ENCODE assay signal across 14 mouse cellular contexts in genomic region chr2:126897511-126897910, GRCm38 (mm10). TPM values are rescaled to one million over a fixed set of nuclear protein-coding genes. Genes with fewer than 3 reads are reported as not detected.
DNase-seq lines count a peak whose midpoint lies in the region; ATAC-seq lines count a peak whose summit lies in the region.
"Had no signal": no experiment of that assay in that cellular context is flagged by ENCODE, and none has a peak within 500 bp of the region (broad histone marks: within the 10 kb centered on the region; RNA-seq: fewer than 3 reads in every experiment).

No protein-coding gene starts in this region.

- peaks cover 5% of the 10 kb centered on the region; the same call in 1 of the 2 replicates for H3K36me3 ChIP-seq in heart, embryonic 11.5 days (ENCODE audit: control insufficient read depth, insufficient read depth, low read length)

- no peaks in the 10 kb centered on the region for H3K27me3 ChIP-seq in heart, embryonic 11.5 days (ENCODE audit: control insufficient read depth, insufficient read depth, low read length)
- H3K27me3 ChIP-seq: Patski had no signal

- H3K4me3 ChIP-seq in heart, embryonic 11.5 days (ENCODE audit: low read depth, low read length): no peak overlapping the region

- intact Hi-C loops in gastrocnemius, postnatal 14 days (cut with DNase I; ENCODE audit: low total_unique reads): no loop called here
- intact Hi-C loops in heart, postnatal 36 days (cut with DNase I): loop anchor here (1.0 kb wide), 1 partner anchor 21 kb away; the partner anchor contains the start of gene Trpm7

- H3K27ac ChIP-seq in heart, embryonic 11.5 days (ENCODE audit: low read depth, low read length): peak overlapping the region; percentile 54

- DNase-seq in gastrocnemius, postnatal 25 days: peak; percentile 16
- DNase-seq in gastrocnemius, postnatal 14 days: no peak
- peak; percentile 25 to 38 for DNase-seq in heart, postnatal 36 days
- peak; percentile 16 for DNase-seq in kidney, postnatal 10 days
- DNase-seq in cerebellum, adult 9-10 months: no peak
- DNase-seq in cerebellum, adult 11 months: no peak
- no peak for DNase-seq in spleen, postnatal 10 days (ENCODE audit: low spot score in 2 of 2)
- DNase-seq: cerebellum, adult 11-12 months; liver; lung, embryonic 14.5 days; right cerebral cortex, postnatal 14 days had no signal

- ATAC-seq in heart, embryonic 11.5 days (replicated peaks; ENCODE audit: insufficient number of reproducible peaks, low FRiP score, low TSS enrichment): no peak
- ATAC-seq: midbrain, embryonic 16.5 days; Patski had no signal

- 68% methylated on average over 9 of the region's 9 CpGs for WGBS in heart, embryonic 11.5 days (ENCODE audit: insufficient replicate concordance)

- H3K9ac ChIP-seq in heart, embryonic 11.5 days (ENCODE audit: low read depth, low read length): no peak overlapping the region
- H3K9ac ChIP-seq: lung, embryonic 14.5 days had no signal

- no peak overlapping the region for H3K4me2 ChIP-seq in heart, embryonic 11.5 days
- H3K4me2 ChIP-seq: lung, embryonic 14.5 days had no signal

- no peaks in the 10 kb centered on the region for H3K9me3 ChIP-seq in heart, embryonic 11.5 days (replicated peaks; ENCODE audit: control insufficient read depth, low read length)

- no peaks in the 10 kb centered on the region for H3K4me1 ChIP-seq in heart, embryonic 11.5 days (ENCODE audit: control insufficient read depth, insufficient read depth, low read length)

RNA-seq across cellular contexts. Expression of gene Trpm7, which starts 21.5 kb away (rescaled TPM):
- 10 to 100 TPM; 21.7 to 23.5 TPM for total RNA-seq in gastrocnemius, postnatal 25 days (2021)
- total RNA-seq in gastrocnemius, postnatal 14 days (2021): 10 to 100 TPM; 22.1 to 24.2 TPM
- polyA plus RNA-seq in heart, embryonic 11.5 days (2014; fragmentation: Nextera tagmentation; extraction: Ambion mirVana): 39.4 and 49.9 TPM in 2 replicates
- 10 to 100 TPM; 27.7 to 38.4 TPM for total RNA-seq in heart, postnatal 36 days (2021)

RNA-seq across cellular contexts. Expression of gene Sppl2a, which starts 35.5 kb away (rescaled TPM):
- 10 to 100 TPM; 58.6 TPM for total RNA-seq in gastrocnemius, postnatal 25 days (2021)
- total RNA-seq in gastrocnemius, postnatal 14 days (2021): 10 to 100 TPM; 45.9 to 49.0 TPM
- 32.1 and 36.4 TPM in 2 replicates for polyA plus RNA-seq in heart, embryonic 11.5 days (2014; fragmentation: Nextera tagmentation; extraction: Ambion mirVana)
- 10 to 100 TPM; 54.8 to 63.8 TPM for total RNA-seq in heart, postnatal 36 days (2021)

Comparison
In these comparisons a context has a peak if more than half of its experiments do, and no peak if none do; other contexts are left out.
1. DNase-seq: peak in gastrocnemius, postnatal 25 days (single experiment), heart, postnatal 36 days (2 of 2) and kidney, postnatal 10 days (single experiment); none in gastrocnemius, postnatal 14 days (single experiment), cerebellum, adult 9-10 months (single experiment), cerebellum, adult 11 months (single experiment) and spleen, postnatal 10 days (0 of 2).